Mouse (Mus musculus) frontal cortex, postnatal 14 days (tissue): ENCODE measurements around the gene 1700057G04Rik.

ENCODE experiments used
- DNase-seq, 2 experiments: peaks; one replicate each; pipeline ENCODE4 v3.0.0; 2022; ENCODE audit warnings: low spot score in 2 of 2

The 1700057G04Rik gene

GRCm38 (mm10) chr9:92385831-92386230 lies 76.7 kb downstream of the 1700057G04Rik start:
- no peak for DNase-seq

GRCm38 (mm10) chr9:92386871-92387270 lies 77.7 kb downstream of the 1700057G04Rik start:
- no peak for DNase-seq

DNA sequence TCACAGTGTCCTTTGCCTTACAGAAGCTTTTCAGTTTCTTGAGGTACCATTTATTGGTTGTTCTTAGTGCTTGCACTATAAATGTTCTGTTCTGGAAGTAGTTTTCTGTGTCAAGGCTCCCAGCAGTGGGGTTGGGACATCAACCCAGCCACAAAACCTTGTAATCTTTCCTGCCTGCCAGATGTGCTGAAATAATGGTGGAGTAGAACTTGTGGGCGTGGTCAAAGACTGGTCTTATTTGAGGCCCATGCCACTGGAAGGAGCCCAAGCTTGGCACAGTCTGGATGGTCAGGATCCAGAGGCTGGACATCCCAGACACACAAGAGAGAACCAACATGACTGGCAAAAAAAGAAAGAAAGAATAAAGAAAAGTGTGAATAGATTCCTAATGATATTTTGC lies 78.2 kb downstream of the 1700057G04Rik start:
- DNase-seq: no peak

DNA sequence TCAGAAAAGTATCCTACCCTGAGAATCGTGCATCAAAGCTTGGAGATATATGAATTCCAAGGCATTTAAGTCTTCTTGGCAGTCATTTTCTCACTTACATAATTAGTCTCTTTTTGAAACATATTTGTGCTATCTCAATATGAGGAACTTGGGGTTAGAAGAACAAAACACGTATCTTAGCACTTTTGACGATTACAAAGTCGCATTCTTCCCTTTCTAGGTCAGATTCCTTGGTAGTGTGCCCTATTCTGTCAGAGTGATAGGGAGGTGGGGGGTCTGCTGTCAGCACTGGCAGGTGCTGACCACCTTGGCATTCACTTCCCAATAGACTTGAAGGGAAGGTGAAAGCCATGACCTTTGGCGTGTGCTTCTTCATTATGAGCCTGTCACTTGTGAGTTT lies 93.5 kb downstream of the 1700057G04Rik start:
- DNase-seq: no peak
